Mouse (Mus musculus) effector memory CD4-positive, alpha-beta T cell, adult 5 months (primary cell): ENCODE results near the gene Dcakd. TPM values are rescaled to one million over a fixed set of nuclear protein-coding genes. Genes with fewer than 3 reads are reported as not detected.

ENCODE experiments used
- polyA plus RNA-seq: library from polyadenylated mRNA; unstranded; fragments of 100-300 nt; shearing (Covaris generic); gene quantifications from one replicate; pipeline ENCODE4 v1.2.1, GENCODE M21; 2017

Gene Dcakd
- polyA plus RNA-seq = 8.9 TPM

GRCm38 (mm10) chr11:103028176-103028891 lies at the start of gene Dcakd, which contains the start of gene Nmt1:
Dcakd (minus strand) TSS chr11:103028333.
Nmt1 (plus strand) TSS chr11:103028190.

GRCm38 (mm10) chr11:102946265-102946991 lies 81.7 kb downstream of the Dcakd start, which contains the start of gene C1ql1:
C1ql1 (minus strand) TSS chr11:102946688.

Other genes starting within 250 kb of the Dcakd start
- 0.16 TPM for gene Gjc1, start 208.6 kb downstream of the Dcakd start, polyA plus RNA-seq
- not detected for gene Higd1b, start 192.5 kb downstream of the Dcakd start, polyA plus RNA-seq
- 111 TPM for gene Eftud2, start 147.3 kb downstream of the Dcakd start, polyA plus RNA-seq
- not detected for gene Ccdc103, start 147.1 kb downstream of the Dcakd start, polyA plus RNA-seq
- not detected for gene Fam187a, start 143.2 kb downstream of the Dcakd start, polyA plus RNA-seq
- gene Gfap, start 127.4 kb downstream of the Dcakd start, polyA plus RNA-seq = not detected
- gene Kif18b, start 103.2 kb downstream of the Dcakd start, polyA plus RNA-seq = 0.84 TPM
- not detected for gene C1ql1, start 81.6 kb downstream of the Dcakd start, polyA plus RNA-seq
- 66.1 TPM for gene Nmt1, start 143 bp downstream of the Dcakd start, polyA plus RNA-seq
- 0.99 TPM for gene Plcd3, start 73.3 kb upstream of the Dcakd start, polyA plus RNA-seq
- gene Acbd4, start 73.3 kb upstream of the Dcakd start, polyA plus RNA-seq = 39.0 TPM
- gene Hexim1, start 87.9 kb upstream of the Dcakd start, polyA plus RNA-seq = 10.8 TPM
- gene Hexim2, start 104.1 kb upstream of the Dcakd start, polyA plus RNA-seq = 3.0 TPM
- gene Fmnl1, start 142.8 kb upstream of the Dcakd start, polyA plus RNA-seq = 178 TPM
- not detected for gene 1700023F06Rik, start 180.2 kb upstream of the Dcakd start, polyA plus RNA-seq
- gene Spata32, start 190.1 kb upstream of the Dcakd start, polyA plus RNA-seq = not detected
- gene Map3k14, start 239.1 kb upstream of the Dcakd start, polyA plus RNA-seq = 154 TPM